ENCODE assay signal across 16 mouse cellular contexts in genomic region chr2:23051890-23052289, GRCm38 (mm10). TPM values are rescaled to one million over a fixed set of nuclear protein-coding genes. Genes with fewer than 3 reads are reported as not detected.
DNase-seq lines count a peak whose midpoint lies in the region.
"Had no signal": no experiment of that assay in that cellular context is flagged by ENCODE, and none has a peak within 500 bp of the region (broad histone marks: within the 10 kb centered on the region; RNA-seq: fewer than 3 reads in every experiment).

No protein-coding gene starts in this region.

- DNase-seq in layer of hippocampus, adult 18-20 months (ENCODE audit: low spot score in 2 of 2) = peak; percentile 39 to 81
- DNase-seq in layer of hippocampus, postnatal 25 days (ENCODE audit: extremely low spot score in 1 of 2, low spot score in 1 of 2) = no peak
- peak; percentile 8 to 24 for DNase-seq in right cerebral cortex, postnatal 36 days (ENCODE audit: low spot score in 2 of 2)
- DNase-seq in right cerebral cortex, postnatal 10 days (ENCODE audit: low spot score in 2 of 2) = no peak
- peak; percentile 68 for DNase-seq in layer of hippocampus, adult 9-11 months
- DNase-seq in urinary bladder, postnatal 36 days (ENCODE audit: low spot score in 2 of 2) = no peak
- no peak for DNase-seq in embryo, embryonic 10.5 days (ENCODE audit: low spot score)
- DNase-seq: adrenal gland, postnatal 14 days; cerebellum, adult 2 months; cerebellum, postnatal 14 days; gastrocnemius, postnatal 25 days; kidney, adult 9 months; kidney, postnatal 14 days; lung, adult 2 months; thymus, adult 2 months; thymus, postnatal 36 days had no signal

RNA-seq across cellular contexts. Expression of gene Abi1, which starts 11.8 kb away (rescaled TPM):
- total RNA-seq in layer of hippocampus, adult 18-20 months (2021) = 100 to 1,000 TPM; 213 to 220 TPM
- total RNA-seq in layer of hippocampus, postnatal 25 days (2021) = 100 to 1,000 TPM; 221 to 244 TPM

RNA-seq across cellular contexts. Expression of gene Acbd5, which starts 16.1 kb away (rescaled TPM):
- 10 to 100 TPM; 76.0 to 84.7 TPM for total RNA-seq in layer of hippocampus, adult 18-20 months (2021)
- total RNA-seq in layer of hippocampus, postnatal 25 days (2021) = 10 to 100 TPM; 79.1 to 84.2 TPM

Comparison
In these comparisons a context has a peak if more than half of its experiments do, and no peak if none do; other contexts are left out.
1. DNase-seq: peak in layer of hippocampus, adult 18-20 months (2 of 2), right cerebral cortex, postnatal 36 days (2 of 2) and layer of hippocampus, adult 9-11 months (single experiment); none in layer of hippocampus, postnatal 25 days (0 of 2), right cerebral cortex, postnatal 10 days (0 of 2), urinary bladder, postnatal 36 days (0 of 2) and embryo, embryonic 10.5 days (single experiment).